Mouse (Mus musculus) ES-E14 (cell line): ENCODE data around the gene Rab44.

ENCODE experiments used
- CHD2 ChIP-seq: IDR thresholded peaks from 2 replicates; pipeline ENCODE4 v1.6.1; 2014; ENCODE audit warnings: mild to moderate bottlenecking, low read depth, low read length, inconsistent platforms
- HCFC1 ChIP-seq: IDR thresholded peaks from 2 replicates; pipeline ENCODE4 v1.6.1; 2012; ENCODE audit warnings: low read length, inconsistent platforms, borderline replicate concordance; ENCODE audit not compliant: insufficient read depth
- ZC3H11A ChIP-seq: IDR thresholded peaks from 2 replicates; pipeline ENCODE4 v1.6.1; 2012; ENCODE audit warnings: low read depth, mild to moderate bottlenecking, inconsistent platforms, low read length, borderline replicate concordance
- ZNF384 ChIP-seq: IDR thresholded peaks from 2 replicates; pipeline ENCODE4 v1.6.1; 2012; ENCODE audit warnings: low read depth, low read length, inconsistent platforms

GRCm38 (mm10) chr17:29072701-29073307 lies 41.1 kb upstream of the Rab44 start:
- TF ChIP-seq ZNF384 (no peak), HCFC1 (no peak), CHD2 (no peak), ZC3H11A (no peak)
